Mouse (Mus musculus): ENCODE data around the gene Esr1. TPM values are rescaled to one million over a fixed set of nuclear protein-coding genes. Genes with fewer than 3 reads are reported as not detected.

The Esr1 gene
- polyA plus RNA-seq, 1 experiment from 2014 or later: 0.05 TPM

GRCm38 (mm10) chr10:4798268-4798808 lies 186.9 kb downstream of the Esr1 start:
- no peak overlapping the region for H3K4me2 ChIP-seq
- H3K4me3 ChIP-seq (replicated peaks): no peak overlapping the region
- no peak overlapping the region for H3K27ac ChIP-seq
- no peaks in the 10 kb centered on the region for H3K4me1 ChIP-seq
- ATAC-seq (ENCODE audit: low FRiP score): no peak
- no peaks in the 10 kb centered on the region for H3K36me3 ChIP-seq (replicated peaks)
- no peak overlapping the region for H3K9ac ChIP-seq
- H3K27me3 ChIP-seq: no peaks in the 10 kb centered on the region
- no peaks in the 10 kb centered on the region for H3K9me3 ChIP-seq
- WGBS: 82% methylated on average over 3 of the region's 3 CpGs

GRCm38 (mm10) chr10:4824366-4824765 lies 213.0 kb downstream of the Esr1 start:
- no peak overlapping the region for H3K4me3 ChIP-seq (replicated peaks)
- no peaks in the 10 kb centered on the region for H3K4me1 ChIP-seq
- no peak overlapping the region for H3K9ac ChIP-seq
- H3K27ac ChIP-seq: no peak overlapping the region
- H3K27me3 ChIP-seq: no peaks in the 10 kb centered on the region
- no peak overlapping the region for H3K4me2 ChIP-seq
- ATAC-seq (ENCODE audit: low FRiP score): no peak
- no peaks in the 10 kb centered on the region for H3K9me3 ChIP-seq
- 91% methylated on average over 5 of the region's 5 CpGs for WGBS
- H3K36me3 ChIP-seq (replicated peaks): no peaks in the 10 kb centered on the region

- Histone ChIP-seq H3K27ac (no peak overlapping the region), H3K4me2 (no peak overlapping the region), H3K36me3 (replicated peaks) (no peaks in the 10 kb centered on the region), H3K9me3 (no peaks in the 10 kb centered on the region), H3K27me3 (no peaks in the 10 kb centered on the region), H3K9ac (no peak overlapping the region), H3K4me3 (replicated peaks) (no peak overlapping the region), H3K4me1 (no peaks in the 10 kb centered on the region)
- ATAC-seq (ENCODE audit: low FRiP score): no peak
- 92% methylated on average over 6 of the region's 6 CpGs for WGBS
Measured at GRCm38 (mm10) chr10:4830592-4830991, 219.2 kb downstream of the Esr1 start.

GRCm38 (mm10) chr10:4838099-4838498 lies 226.7 kb downstream of the Esr1 start:
- no peaks in the 10 kb centered on the region for H3K27me3 ChIP-seq
- 89% methylated on average over 4 of the region's 4 CpGs for WGBS
- ATAC-seq (ENCODE audit: low FRiP score): no peak
- no peak overlapping the region for H3K27ac ChIP-seq
- no peaks in the 10 kb centered on the region for H3K36me3 ChIP-seq (replicated peaks)
- H3K9ac ChIP-seq: no peak overlapping the region
- no peaks in the 10 kb centered on the region for H3K9me3 ChIP-seq
- H3K4me3 ChIP-seq (replicated peaks): no peak overlapping the region
- no peak overlapping the region for H3K4me2 ChIP-seq
- H3K4me1 ChIP-seq: no peaks in the 10 kb centered on the region

GRCm38 (mm10) chr10:4841039-4841438 lies 229.6 kb downstream of the Esr1 start:
- no peak overlapping the region for H3K27ac ChIP-seq
- no peaks in the 10 kb centered on the region for H3K27me3 ChIP-seq
- no peaks in the 10 kb centered on the region for H3K4me1 ChIP-seq
- no peaks in the 10 kb centered on the region for H3K9me3 ChIP-seq
- H3K4me2 ChIP-seq: no peak overlapping the region
- H3K36me3 ChIP-seq (replicated peaks): no peaks in the 10 kb centered on the region
- no peak overlapping the region for H3K4me3 ChIP-seq (replicated peaks)
- H3K9ac ChIP-seq: no peak overlapping the region
- ATAC-seq (ENCODE audit: low FRiP score): no peak

GRCm38 (mm10) chr10:4847523-4847922 lies 236.1 kb downstream of the Esr1 start:
- Histone ChIP-seq H3K4me3 (replicated peaks) (no peak overlapping the region), H3K9ac (no peak overlapping the region), H3K4me2 (no peak overlapping the region), H3K27ac (no peak overlapping the region), H3K36me3 (replicated peaks) (no peaks in the 10 kb centered on the region), H3K9me3 (no peaks in the 10 kb centered on the region), H3K4me1 (no peaks in the 10 kb centered on the region), H3K27me3 (no peaks in the 10 kb centered on the region)
- ATAC-seq (ENCODE audit: low FRiP score): no peak
- WGBS: 88% methylated on average over 2 of the region's 2 CpGs

GRCm38 (mm10) chr10:4849881-4850280 lies 238.5 kb downstream of the Esr1 start:
- WGBS: 83% methylated on average over 3 of the region's 3 CpGs
- Histone ChIP-seq H3K4me3 (replicated peaks) (no peak overlapping the region), H3K4me2 (no peak overlapping the region), H3K27ac (no peak overlapping the region), H3K36me3 (replicated peaks) (no peaks in the 10 kb centered on the region), H3K4me1 (no peaks in the 10 kb centered on the region), H3K9ac (no peak overlapping the region), H3K9me3 (no peaks in the 10 kb centered on the region), H3K27me3 (no peaks in the 10 kb centered on the region)
- ATAC-seq (ENCODE audit: low FRiP score): no peak

GRCm38 (mm10) chr10:4875076-4875737 lies 263.8 kb downstream of the Esr1 start:
- Histone ChIP-seq H3K36me3 (replicated peaks) (no peaks in the 10 kb centered on the region), H3K9me3 (0 out of 2 replicates have a peak, but pooled peaks cover 7% of the 10 kb centered on the region), H3K4me1 (peaks cover 6% of the 10 kb centered on the region), H3K4me2 (no peak overlapping the region), H3K9ac (no peak overlapping the region), H3K27ac (no peak overlapping the region), H3K27me3 (no peaks in the 10 kb centered on the region), H3K4me3 (replicated peaks) (no peak overlapping the region)
- ATAC-seq (ENCODE audit: low FRiP score): peak; percentile 51; the same call in 1 of the 2 replicates
- WGBS: 20% methylated on average over 8 of the region's 8 CpGs

- WGBS: 78% methylated on average over 1 of the region's 1 CpGs
- no peak for ATAC-seq (ENCODE audit: low FRiP score)
Measured at GRCm38 (mm10) chr10:4881391-4881790, 270.0 kb downstream of the Esr1 start.

GRCm38 (mm10) chr10:4885506-4885905 lies 274.1 kb downstream of the Esr1 start:
- ATAC-seq (ENCODE audit: low FRiP score): no peak
- H3K9me3 ChIP-seq: no peaks in the 10 kb centered on the region
- 75% methylated on average over 3 of the region's 3 CpGs for WGBS
- H3K9ac ChIP-seq: no peak overlapping the region
- H3K36me3 ChIP-seq (replicated peaks): no peaks in the 10 kb centered on the region
- H3K4me2 ChIP-seq: no peak overlapping the region
- no peak overlapping the region for H3K27ac ChIP-seq
- no peaks in the 10 kb centered on the region for H3K4me1 ChIP-seq
- no peak overlapping the region for H3K4me3 ChIP-seq (replicated peaks)
- H3K27me3 ChIP-seq: no peaks in the 10 kb centered on the region

More at GRCm38 (mm10) chr10:4881391-4881790, 270.0 kb downstream of the Esr1 start:
- Histone ChIP-seq H3K4me2 (no peak overlapping the region), H3K27ac (no peak overlapping the region), H3K4me3 (replicated peaks) (no peak overlapping the region), H3K9me3 (0 out of 2 replicates have a peak, but pooled peaks cover 7% of the 10 kb centered on the region), H3K4me1 (no peaks in the 10 kb centered on the region), H3K27me3 (no peaks in the 10 kb centered on the region), H3K9ac (no peak overlapping the region), H3K36me3 (replicated peaks) (no peaks in the 10 kb centered on the region)

- no peaks in the 10 kb centered on the region for H3K36me3 ChIP-seq (replicated peaks)
- no peak overlapping the region for H3K4me3 ChIP-seq (replicated peaks)
- H3K4me2 ChIP-seq: no peak overlapping the region
- H3K27ac ChIP-seq: no peak overlapping the region
- no peak overlapping the region for H3K9ac ChIP-seq
- H3K9me3 ChIP-seq: no peaks in the 10 kb centered on the region
- 0 out of 2 replicates have a peak, but pooled peaks have one; percentile 23 for ATAC-seq (ENCODE audit: low FRiP score)
- H3K27me3 ChIP-seq: no peaks in the 10 kb centered on the region
- no peaks in the 10 kb centered on the region for H3K4me1 ChIP-seq
- WGBS: 82% methylated on average over 8 of the region's 8 CpGs
Measured at GRCm38 (mm10) chr10:4885961-4886360, 274.6 kb downstream of the Esr1 start.

- Histone ChIP-seq H3K27ac (no peak overlapping the region), H3K4me1 (no peaks in the 10 kb centered on the region), H3K4me2 (no peak overlapping the region), H3K9me3 (no peaks in the 10 kb centered on the region), H3K27me3 (no peaks in the 10 kb centered on the region), H3K36me3 (replicated peaks) (no peaks in the 10 kb centered on the region), H3K4me3 (replicated peaks) (no peak overlapping the region), H3K9ac (no peak overlapping the region)
- ATAC-seq (ENCODE audit: low FRiP score): no peak
- 49% methylated on average over 1 of the region's 1 CpGs for WGBS
Measured at GRCm38 (mm10) chr10:4893475-4893874, 282.1 kb downstream of the Esr1 start.

GRCm38 (mm10) chr10:4897789-4898188 lies 286.4 kb downstream of the Esr1 start:
- no peaks in the 10 kb centered on the region for H3K9me3 ChIP-seq
- no peak overlapping the region for H3K4me2 ChIP-seq
- no peaks in the 10 kb centered on the region for H3K27me3 ChIP-seq
- ATAC-seq (ENCODE audit: low FRiP score): no peak
- no peaks in the 10 kb centered on the region for H3K36me3 ChIP-seq (replicated peaks)
- WGBS: 85% methylated on average over 4 of the region's 4 CpGs
- H3K27ac ChIP-seq: no peak overlapping the region
- H3K4me3 ChIP-seq (replicated peaks): no peak overlapping the region
- no peak overlapping the region for H3K9ac ChIP-seq
- H3K4me1 ChIP-seq: no peaks in the 10 kb centered on the region
